Mouse (Mus musculus): ENCODE measurements around the gene Fggy.

DNA sequence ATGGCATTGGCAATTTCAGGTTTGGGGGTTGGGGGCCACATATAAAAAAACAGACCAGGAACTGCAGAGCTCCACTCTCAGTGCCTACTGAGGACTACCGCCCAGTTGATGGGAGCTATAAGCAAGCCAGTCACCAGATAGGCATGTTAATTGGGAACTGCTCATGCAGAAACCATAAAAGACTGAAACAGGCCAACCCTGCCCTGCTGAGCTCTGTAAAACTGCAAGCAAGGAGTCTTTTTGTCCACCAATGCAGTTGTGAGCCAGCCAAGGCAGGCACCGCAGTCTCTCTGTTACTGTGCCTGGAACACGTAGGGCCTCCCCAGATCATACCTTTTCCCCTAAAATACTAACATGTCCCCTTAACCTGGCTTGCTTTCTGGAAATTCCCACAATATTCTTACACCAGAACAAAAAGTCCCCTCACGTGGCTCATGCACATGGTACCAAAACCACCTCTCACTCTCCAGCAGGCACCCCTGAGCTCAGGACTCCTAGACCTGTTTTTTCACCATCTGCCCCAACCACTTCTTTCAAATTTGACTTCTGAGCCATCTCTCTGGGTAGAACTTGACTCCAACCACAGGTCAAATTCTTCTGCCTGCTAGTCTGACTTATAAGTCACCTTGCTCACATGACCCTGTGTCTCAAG lies 377.2 kb downstream of the Fggy start:
- TF ChIP-seq CTCF (IDR thresholded peaks at IDR 0.05; ENCODE audit: low read depth) (no peak), EP300 (IDR thresholded peaks at IDR 0.05; ENCODE audit: low read depth) (no peak)

Measured in liver, embryonic 14.5 days (tissue).